Mouse (Mus musculus): ENCODE results near the gene Gm20388. TPM values are rescaled to one million over a fixed set of nuclear protein-coding genes. Genes with fewer than 3 reads are reported as not detected.
A peak's percentile ranks its signal among the peaks of the same experiment; 100 is the strongest.

Gm20388 gene
- total and polyA plus RNA-seq, 2 experiments from 2014 or later: 17.3 TPM; not detected in 1

DNA sequence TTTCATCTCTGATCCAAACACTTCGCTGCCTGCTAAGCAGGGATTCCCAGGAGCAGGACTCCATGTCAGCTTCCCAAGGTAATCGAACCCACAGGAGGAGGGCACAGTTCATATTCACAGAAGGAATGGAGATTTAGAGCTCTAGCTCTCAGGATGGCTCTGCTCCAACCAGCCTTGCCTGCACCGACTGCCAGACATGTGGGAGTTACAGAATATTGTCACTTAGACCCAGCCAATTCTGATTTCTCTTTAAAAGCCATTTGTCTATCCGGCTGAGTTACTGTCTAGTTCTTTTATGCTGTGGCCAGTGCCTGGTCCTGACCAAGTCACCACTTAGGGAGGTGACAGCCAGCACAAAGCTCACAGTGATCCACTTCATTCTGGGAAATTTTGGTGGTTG is 4071.0 kb downstream of the Gm20388 start:
- DNase-seq (ENCODE audit: low spot score) (peak; percentile 15), ATAC-seq (ENCODE audit: insufficient read depth, low read depth) (no peak)
- no peaks in the 10 kb centered on the region for H3K9me3 ChIP-seq (replicated peaks; ENCODE audit: control insufficient read depth, low read length)
- 37% methylated on average over 4 of the region's 4 CpGs for WGBS
- H3K27ac ChIP-seq (ENCODE audit: low read depth): no peak overlapping the region
- no peak overlapping the region; the same call in 1 of the 2 replicates for H3K4me3 ChIP-seq (ENCODE audit: low read depth, low read length)
- H3K4me1 ChIP-seq (ENCODE audit: control insufficient read depth, insufficient read depth): peaks cover 10% of the 10 kb centered on the region
- TF ChIP-seq EP300 (IDR thresholded peaks at IDR 0.05; ENCODE audit: low read depth): no peak
- no peak for TF ChIP-seq CTCF (IDR thresholded peaks at IDR 0.05; ENCODE audit: low read depth)
- H3K9ac ChIP-seq (replicated peaks; ENCODE audit: low read depth, low read length): peak overlapping the region; percentile 9; the same call in 1 of the 2 replicates
- H3K36me3 ChIP-seq (replicated peaks; ENCODE audit: control insufficient read depth, insufficient read depth, low read length): no peaks in the 10 kb centered on the region
- peak overlapping the region; percentile 98 for H3K4me2 ChIP-seq (ENCODE audit: low read depth, low read length)
- no peaks in the 10 kb centered on the region for H3K27me3 ChIP-seq (ENCODE audit: control insufficient read depth, insufficient read depth, low read length)

DNA sequence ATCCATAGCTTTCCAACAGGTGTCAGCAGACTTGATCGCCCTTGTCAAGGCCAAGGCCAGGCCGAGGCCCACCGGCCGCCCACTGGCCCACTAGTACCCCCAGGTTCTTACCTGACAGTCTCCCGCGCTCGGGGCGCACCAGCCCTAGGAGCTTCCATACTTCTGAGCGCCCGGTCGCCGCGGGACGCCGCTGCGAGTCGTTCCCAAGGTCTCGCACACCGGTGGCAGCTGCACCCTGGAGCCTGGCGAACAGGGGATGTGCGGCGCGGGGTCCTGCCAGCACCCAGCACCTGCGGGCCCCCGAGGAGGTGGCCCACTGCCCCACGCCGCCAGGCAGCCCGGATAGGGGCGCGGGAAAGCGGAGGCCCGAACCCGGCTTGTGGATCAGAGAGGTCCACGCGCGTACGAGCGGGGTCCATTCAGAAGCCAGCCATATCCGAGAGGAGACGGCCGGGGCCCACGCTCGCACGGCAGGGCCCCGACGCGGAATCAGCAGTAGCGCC is 4071.7 kb downstream of the Gm20388 start:
- no peaks in the 10 kb centered on the region for H3K27me3 ChIP-seq (ENCODE audit: control insufficient read depth, insufficient read depth, low read length)
- ATAC-seq (ENCODE audit: insufficient read depth, low read depth): peak; percentile 14
- peaks cover 10% of the 10 kb centered on the region for H3K4me1 ChIP-seq (ENCODE audit: control insufficient read depth, insufficient read depth)
- no peaks in the 10 kb centered on the region for H3K9me3 ChIP-seq (replicated peaks; ENCODE audit: control insufficient read depth, low read length)
- WGBS: under 1% methylated on average over 48 of the region's 48 CpGs
- no peaks in the 10 kb centered on the region for H3K36me3 ChIP-seq (replicated peaks; ENCODE audit: control insufficient read depth, insufficient read depth, low read length)
- peak overlapping the region; percentile 76 for H3K9ac ChIP-seq (replicated peaks; ENCODE audit: low read depth, low read length)
- peak overlapping the region; percentile 91 for H3K27ac ChIP-seq (ENCODE audit: low read depth)
- TF ChIP-seq CTCF (IDR thresholded peaks at IDR 0.05; ENCODE audit: low read depth): no peak
- no peak for TF ChIP-seq EP300 (IDR thresholded peaks at IDR 0.05; ENCODE audit: low read depth)
- H3K4me3 ChIP-seq (ENCODE audit: low read depth, low read length): peak overlapping the region; percentile 83
- no peak for DNase-seq (ENCODE audit: low spot score)
- H3K4me2 ChIP-seq (ENCODE audit: low read depth, low read length): peak overlapping the region; percentile 98

DNA sequence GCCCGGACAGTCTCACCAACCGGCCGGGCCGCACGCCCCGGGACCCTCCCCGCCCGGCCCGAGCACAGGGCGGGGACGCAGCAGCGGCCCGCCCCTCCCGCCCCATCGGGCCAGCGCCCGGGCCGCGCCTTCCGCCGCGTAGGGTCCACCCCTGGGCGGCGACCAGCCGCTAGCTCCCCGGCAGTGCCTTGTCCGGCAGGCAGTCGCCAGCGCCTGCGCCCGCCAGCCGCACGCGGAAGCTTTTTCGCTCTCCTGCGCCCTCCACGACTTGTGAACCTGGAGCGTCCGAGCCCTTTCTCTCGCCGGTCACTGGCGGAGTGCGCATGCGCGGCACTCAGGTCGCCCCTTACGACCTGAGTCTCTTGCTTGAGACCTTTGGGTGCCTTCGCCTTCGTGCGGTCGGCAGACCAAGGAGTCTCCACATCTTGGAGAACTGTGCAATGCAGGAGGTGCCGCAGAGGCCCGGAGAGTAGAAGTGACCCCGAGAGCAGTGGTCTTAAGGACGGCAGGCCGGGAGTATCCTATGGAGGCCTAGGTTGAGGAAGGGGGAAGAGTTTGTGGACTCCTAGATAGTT is 4072.3 kb downstream of the Gm20388 start, which contains the start of gene Abcb10:
Gene Abcb10, minus strand, starts transcription at position 297 of the 575 bp plus-strand sequence.
- DNase-seq (ENCODE audit: low spot score): peak; percentile 87

DNA sequence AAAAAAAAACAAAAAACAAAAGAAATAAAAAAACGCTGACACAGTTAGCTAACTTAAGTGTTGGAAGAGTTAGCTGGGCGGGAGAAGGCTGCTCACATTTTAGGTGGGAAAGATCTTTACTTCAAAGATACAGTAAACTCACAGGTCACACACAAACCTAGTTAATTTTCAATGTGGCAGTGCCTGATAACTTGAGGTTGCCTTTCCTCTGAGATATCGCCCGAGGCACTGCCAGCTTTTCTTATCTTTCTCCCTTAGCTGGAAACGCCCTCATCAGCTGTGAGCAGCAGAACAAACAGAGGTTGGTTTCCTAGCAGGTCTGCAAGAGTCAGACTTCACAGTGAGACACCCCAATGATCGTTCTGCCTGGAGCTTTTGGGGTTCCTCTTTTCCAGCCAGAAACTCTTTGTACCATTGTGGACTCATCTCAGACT is 4078.0 kb downstream of the Gm20388 start:
- Histone ChIP-seq H3K36me3 (replicated peaks; ENCODE audit: control insufficient read depth, insufficient read depth, low read length) (no peaks in the 10 kb centered on the region), H3K27me3 (ENCODE audit: control insufficient read depth, insufficient read depth, low read length) (no peaks in the 10 kb centered on the region), H3K9me3 (replicated peaks; ENCODE audit: control insufficient read depth, low read length) (no peaks in the 10 kb centered on the region), H3K9ac (replicated peaks; ENCODE audit: low read depth, low read length) (0 out of 2 replicates have a peak overlapping the region, but pooled peaks have one; percentile 17), H3K27ac (ENCODE audit: low read depth) (peak overlapping the region; percentile 36), H3K4me1 (ENCODE audit: control insufficient read depth, insufficient read depth) (peaks cover 9% of the 10 kb centered on the region), H3K4me3 (ENCODE audit: low read depth, low read length) (no peak overlapping the region), H3K4me2 (ENCODE audit: low read depth, low read length) (no peak overlapping the region)
- no peak for TF ChIP-seq CTCF (IDR thresholded peaks at IDR 0.05; ENCODE audit: low read depth)
- DNase-seq (ENCODE audit: low spot score) (peak; percentile 51), ATAC-seq (ENCODE audit: insufficient read depth, low read depth) (peak; percentile 33; the same call in 1 of the 2 replicates)
- WGBS: 21% methylated on average over 6 of the region's 6 CpGs

More for the DNA sequence above, 4072.3 kb downstream of the Gm20388 start, which contains the start of gene Abcb10:
- TF ChIP-seq EP300 (IDR thresholded peaks at IDR 0.05; ENCODE audit: low read depth): no peak
- no peak for TF ChIP-seq CTCF (IDR thresholded peaks at IDR 0.05; ENCODE audit: low read depth)
- H3K4me3 ChIP-seq (ENCODE audit: low read depth, low read length): peak within 1 kb of the TSS; percentile 83
- peak within 1 kb of the TSS; percentile 91 for H3K27ac ChIP-seq (ENCODE audit: low read depth)
- under 1% methylated on average over 53 of the region's 56 CpGs for WGBS
- H3K27me3 ChIP-seq (ENCODE audit: control insufficient read depth, insufficient read depth, low read length): no peaks in the 10 kb centered on the region
- peak within 1 kb of the TSS; percentile 98 for H3K4me2 ChIP-seq (ENCODE audit: low read depth, low read length)
- peak within 1 kb of the TSS; percentile 76 for H3K9ac ChIP-seq (replicated peaks; ENCODE audit: low read depth, low read length)
- peaks cover 10% of the 10 kb centered on the region for H3K4me1 ChIP-seq (ENCODE audit: control insufficient read depth, insufficient read depth)
- no peaks in the 10 kb centered on the region for H3K36me3 ChIP-seq (replicated peaks; ENCODE audit: control insufficient read depth, insufficient read depth, low read length)
- H3K9me3 ChIP-seq (replicated peaks; ENCODE audit: control insufficient read depth, low read length): no peaks in the 10 kb centered on the region
- peak; percentile 95 for ATAC-seq (ENCODE audit: insufficient read depth, low read depth)

DNA sequence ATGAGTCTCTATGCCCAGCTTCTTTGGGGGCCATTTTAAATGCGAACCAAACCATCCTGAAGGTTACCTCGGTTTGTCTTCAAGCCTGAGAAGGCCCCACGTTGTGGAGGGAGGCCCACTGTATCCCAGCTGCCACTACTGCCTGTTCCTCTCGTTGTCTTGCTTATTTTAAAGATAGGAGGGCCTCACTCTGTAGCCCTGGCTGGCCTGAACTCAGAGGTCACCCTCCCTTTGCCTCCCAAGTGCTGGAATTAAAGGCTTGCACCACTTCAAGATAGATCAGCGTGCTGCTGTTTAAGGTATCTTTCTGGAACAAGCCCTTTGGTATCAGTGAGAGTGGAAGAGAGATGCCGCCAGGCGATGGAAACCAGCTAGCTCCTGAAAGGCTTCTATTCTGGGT is 4078.5 kb downstream of the Gm20388 start:
- H3K4me2 ChIP-seq (ENCODE audit: low read depth, low read length): no peak overlapping the region
- 0 out of 2 replicates have a peak overlapping the region, but pooled peaks have one; percentile 17 for H3K9ac ChIP-seq (replicated peaks; ENCODE audit: low read depth, low read length)
- WGBS: 27% methylated on average over 7 of the region's 7 CpGs
- H3K36me3 ChIP-seq (replicated peaks; ENCODE audit: control insufficient read depth, insufficient read depth, low read length): no peaks in the 10 kb centered on the region
- H3K27ac ChIP-seq (ENCODE audit: low read depth): peak overlapping the region; percentile 36
- DNase-seq (ENCODE audit: low spot score) (no peak), ATAC-seq (ENCODE audit: insufficient read depth, low read depth) (no peak)
- H3K9me3 ChIP-seq (replicated peaks; ENCODE audit: control insufficient read depth, low read length): no peaks in the 10 kb centered on the region
- no peaks in the 10 kb centered on the region for H3K27me3 ChIP-seq (ENCODE audit: control insufficient read depth, insufficient read depth, low read length)
- TF ChIP-seq EP300 (IDR thresholded peaks at IDR 0.05; ENCODE audit: low read depth) (no peak), CTCF (IDR thresholded peaks at IDR 0.05; ENCODE audit: low read depth) (no peak)
- H3K4me1 ChIP-seq (ENCODE audit: control insufficient read depth, insufficient read depth): peaks cover 9% of the 10 kb centered on the region
- no peak overlapping the region for H3K4me3 ChIP-seq (ENCODE audit: low read depth, low read length)
